In the genomic region with DNA sequence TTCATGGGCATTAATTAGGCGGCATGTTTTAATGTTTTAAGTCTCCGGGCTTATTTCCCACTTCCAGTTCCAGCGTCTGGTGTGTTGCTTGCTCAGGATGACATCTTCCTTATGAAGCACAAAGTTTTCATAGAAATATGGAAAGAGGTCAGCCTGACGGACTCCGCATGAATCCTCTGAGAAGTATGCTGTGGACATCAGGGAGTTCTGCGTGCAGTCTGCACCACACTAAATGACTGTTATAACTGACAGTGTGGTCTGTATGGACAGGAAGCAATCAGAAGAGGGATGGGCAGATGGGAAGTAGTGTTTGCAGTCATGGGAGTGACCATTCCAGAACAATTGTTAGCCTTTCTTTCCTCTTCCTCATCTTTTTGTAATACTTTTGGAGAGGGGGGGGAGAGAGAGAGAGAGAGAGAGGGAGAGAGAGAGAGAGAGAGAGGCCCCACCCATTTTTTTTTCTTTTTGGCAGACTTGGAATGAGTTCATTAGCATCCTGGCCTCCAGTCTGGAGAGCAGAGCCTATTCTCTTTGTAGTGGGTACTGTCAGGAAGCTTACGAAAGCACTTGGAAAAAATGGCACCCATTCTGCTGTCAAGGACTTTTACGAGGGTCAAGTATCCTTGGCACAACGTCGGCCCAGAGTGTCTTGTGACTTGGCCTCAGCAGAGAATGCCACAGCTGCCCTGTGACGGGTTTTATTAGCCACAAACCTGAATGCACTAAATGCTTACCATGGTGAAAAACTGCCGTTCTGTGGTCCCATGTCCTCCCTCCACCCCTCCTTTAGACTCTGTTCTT, we compare ENCODE assay signal across 8 mouse cellular contexts. TPM values are rescaled to one million over a fixed set of nuclear protein-coding genes. Genes with fewer than 3 reads are reported as not detected.
DNase-seq lines count a peak whose midpoint lies in the region; ATAC-seq and TF ChIP-seq lines count a peak whose summit lies in the region.

No protein-coding gene starts in this region.

- TF ChIP-seq CTCF in kidney, postnatal 0 days (IDR thresholded peaks at IDR 0.05; ENCODE audit: low read depth), result no peak

- no peak for ATAC-seq in midbrain, embryonic 14.5 days (ENCODE audit: low FRiP score, low TSS enrichment)
- no peak for ATAC-seq in midbrain, embryonic 16.5 days
- 0 out of 2 replicates have a peak, but pooled peaks have one; percentile 21 for ATAC-seq in kidney, postnatal 0 days (replicated peaks; ENCODE audit: low FRiP score, low read depth)
- peak; percentile 47; the same call in 1 of the 2 replicates for ATAC-seq in neural tube, embryonic 15.5 days (ENCODE audit: low FRiP score)
- no peak for ATAC-seq in inflammation-experienced regulatory T-cells, adult 6 months

- H3K4me1 ChIP-seq in midbrain, embryonic 14.5 days (ENCODE audit: control insufficient read depth, insufficient read depth, low read length), result no peaks in the 10 kb centered on the region
- no peaks in the 10 kb centered on the region for H3K4me1 ChIP-seq in midbrain, embryonic 16.5 days (ENCODE audit: control insufficient read depth, insufficient read depth, low read length)
- peaks cover 7% of the 10 kb centered on the region; the same call in 1 of the 2 replicates for H3K4me1 ChIP-seq in kidney, postnatal 0 days (replicated peaks; ENCODE audit: insufficient read depth, low read length)
- no peaks in the 10 kb centered on the region for H3K4me1 ChIP-seq in neural tube, embryonic 15.5 days

- WGBS in midbrain, embryonic 14.5 days, result 66% methylated on average over 12 of the region's 12 CpGs
- WGBS in midbrain, embryonic 16.5 days, result 57% methylated on average over 12 of the region's 12 CpGs
- 38% methylated on average over 12 of the region's 12 CpGs for WGBS in kidney, postnatal 0 days
- 39% methylated on average over 12 of the region's 12 CpGs for WGBS in neural tube, embryonic 15.5 days

- no peak overlapping the region for H3K4me3 ChIP-seq in midbrain, embryonic 14.5 days (replicated peaks; ENCODE audit: low read depth, low read length)
- H3K4me3 ChIP-seq in midbrain, embryonic 16.5 days (ENCODE audit: low read depth, low read length), result no peak overlapping the region
- no peak overlapping the region for H3K4me3 ChIP-seq in kidney, postnatal 0 days (replicated peaks; ENCODE audit: low read depth, low read length)
- H3K4me3 ChIP-seq in neural tube, embryonic 15.5 days (replicated peaks), result no peak overlapping the region

- no peak overlapping the region for H3K4me2 ChIP-seq in midbrain, embryonic 14.5 days (ENCODE audit: low read length)
- no peak overlapping the region for H3K4me2 ChIP-seq in midbrain, embryonic 16.5 days (ENCODE audit: low read length)
- no peak overlapping the region for H3K4me2 ChIP-seq in kidney, postnatal 0 days (ENCODE audit: low read length)
- no peak overlapping the region for H3K4me2 ChIP-seq in neural tube, embryonic 15.5 days

- no peaks in the 10 kb centered on the region for H3K36me3 ChIP-seq in midbrain, embryonic 14.5 days (ENCODE audit: control insufficient read depth, insufficient read depth, low read length)
- no peaks in the 10 kb centered on the region for H3K36me3 ChIP-seq in midbrain, embryonic 16.5 days (ENCODE audit: control insufficient read depth, insufficient read depth, low read length)
- no peaks in the 10 kb centered on the region for H3K36me3 ChIP-seq in kidney, postnatal 0 days (ENCODE audit: insufficient read depth, low read length)
- no peaks in the 10 kb centered on the region for H3K36me3 ChIP-seq in neural tube, embryonic 15.5 days

- DNase-seq in adrenal gland, adult (ENCODE audit: inconsistent age in 2 of 2, low spot score in 1 of 2), result peak; percentile 67 to 83
- DNase-seq in adrenal gland, adult 18-20 months (ENCODE audit: low spot score in 2 of 2), result no peak
- DNase-seq in midbrain, embryonic 14.5 days, result peak; percentile 10
- peak; percentile 37 for DNase-seq in kidney, postnatal 0 days (ENCODE audit: low spot score)
- DNase-seq in frontal cortex, postnatal 25 days (ENCODE audit: low spot score in 2 of 2), result no peak

- H3K27me3 ChIP-seq in midbrain, embryonic 14.5 days (ENCODE audit: control insufficient read depth, insufficient read depth, low read length), result no peaks in the 10 kb centered on the region
- no peaks in the 10 kb centered on the region for H3K27me3 ChIP-seq in midbrain, embryonic 16.5 days (ENCODE audit: control insufficient read depth, insufficient read depth, low read depth, low read length)
- no peaks in the 10 kb centered on the region for H3K27me3 ChIP-seq in kidney, postnatal 0 days (ENCODE audit: insufficient read depth, low read length)
- no peaks in the 10 kb centered on the region for H3K27me3 ChIP-seq in neural tube, embryonic 15.5 days (replicated peaks)

- H3K9me3 ChIP-seq in midbrain, embryonic 14.5 days (ENCODE audit: control insufficient read depth, low read length), result no peaks in the 10 kb centered on the region
- no peaks in the 10 kb centered on the region for H3K9me3 ChIP-seq in midbrain, embryonic 16.5 days (replicated peaks; ENCODE audit: control insufficient read depth, low read length, poor library complexity, severe bottlenecking)
- H3K9me3 ChIP-seq in kidney, postnatal 0 days (replicated peaks; ENCODE audit: low read length), result no peaks in the 10 kb centered on the region
- H3K9me3 ChIP-seq in neural tube, embryonic 15.5 days (replicated peaks), result no peaks in the 10 kb centered on the region

- H3K27ac ChIP-seq in midbrain, embryonic 14.5 days (replicated peaks; ENCODE audit: low read depth, low read length), result no peak overlapping the region
- H3K27ac ChIP-seq in midbrain, embryonic 16.5 days (ENCODE audit: low read length), result no peak overlapping the region
- no peak overlapping the region for H3K27ac ChIP-seq in kidney, postnatal 0 days
- no peak overlapping the region for H3K27ac ChIP-seq in neural tube, embryonic 15.5 days (replicated peaks)

- no peak overlapping the region for H3K9ac ChIP-seq in midbrain, embryonic 14.5 days (replicated peaks; ENCODE audit: low read length)
- H3K9ac ChIP-seq in midbrain, embryonic 16.5 days (ENCODE audit: low read depth, low read length), result no peak overlapping the region
- H3K9ac ChIP-seq in kidney, postnatal 0 days (ENCODE audit: low read depth, low read length), result no peak overlapping the region
- H3K9ac ChIP-seq in neural tube, embryonic 15.5 days (replicated peaks), result no peak overlapping the region

RNA-seq across cellular contexts. Expression of gene Myo1e, which starts 42.9 kb away (rescaled TPM):
- 10 to 100 TPM; 23.3 to 27.6 TPM for total RNA-seq in adrenal gland, adult 18-20 months (2021)
- polyA plus RNA-seq in midbrain, embryonic 14.5 days (2014; fragmentation: Nextera tagmentation; extraction: Ambion mirVana), result 3.8 and 6.5 TPM in 2 replicates
- 6.1 and 6.5 TPM in 2 replicates for polyA plus RNA-seq in midbrain, embryonic 16.5 days (2015; fragmentation: Nextera tagmentation; extraction: Ambion mirVana)
- polyA plus RNA-seq in kidney, postnatal 0 days (2015; fragmentation: Nextera tagmentation; extraction: Ambion mirVana), result 17.0 and 20.2 TPM in 2 replicates
- 5.3 and 8.9 TPM in 2 replicates for polyA plus RNA-seq in neural tube, embryonic 15.5 days (2015; fragmentation: Nextera tagmentation; extraction: Ambion mirVana)
- polyA plus RNA-seq in inflammation-experienced regulatory T-cells, adult 6 months (2017; shearing (Covaris generic)), result 10 to 100 TPM; 25.0 to 41.4 (median 29.7) TPM

Comparison
In these comparisons a context has a peak if more than half of its experiments do, and no peak if none do; other contexts are left out.
1. DNase-seq: peak in adrenal gland, adult (2 of 2), midbrain, embryonic 14.5 days (single experiment) and kidney, postnatal 0 days (single experiment); none in adrenal gland, adult 18-20 months (0 of 2) and frontal cortex, postnatal 25 days (0 of 2).
2. ATAC-seq: peak in kidney, postnatal 0 days (single experiment) and neural tube, embryonic 15.5 days (single experiment); none in midbrain, embryonic 14.5 days (single experiment), midbrain, embryonic 16.5 days (single experiment) and inflammation-experienced regulatory T-cells, adult 6 months (single experiment).